Mouse (Mus musculus) kidney, adult 18-20 months (tissue): Measurements from ENCODE around the gene Garnl3.
"Not testable (repeated sequence)": the region's sequence is repeated elsewhere in the genome, so short reads cannot be mapped to it uniquely, and the experiment has no call there.

Source experiments
- DNase-seq: peaks from one replicate; pipeline ENCODE4 v3.0.0; 2021

The Garnl3 gene

GRCm38 (mm10) chr2:33154751-33155372, 23.4 kb upstream of the Garnl3 start:
- peak; percentile 84 for DNase-seq

DNA sequence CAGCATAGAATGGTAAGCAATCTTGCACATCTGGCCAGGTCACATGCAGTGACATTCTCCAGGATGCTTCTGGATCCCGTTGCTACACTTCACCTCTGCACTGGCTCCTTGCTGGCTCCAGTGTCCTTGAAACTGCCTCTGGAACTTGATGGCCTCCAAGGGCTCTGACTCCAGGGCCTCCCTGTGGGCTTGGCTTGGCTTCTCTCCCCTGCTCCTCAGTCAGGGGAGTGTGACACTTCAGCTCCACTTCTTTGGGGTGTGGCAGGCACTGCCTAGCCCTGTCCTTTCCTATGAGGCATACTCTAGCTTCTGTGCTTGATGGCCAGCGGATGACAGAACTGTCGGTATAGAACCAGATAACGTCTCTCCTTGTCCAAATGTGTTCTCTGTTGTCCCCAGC, 15.5 kb upstream of the Garnl3 start:
- DNase-seq = no peak

DNA sequence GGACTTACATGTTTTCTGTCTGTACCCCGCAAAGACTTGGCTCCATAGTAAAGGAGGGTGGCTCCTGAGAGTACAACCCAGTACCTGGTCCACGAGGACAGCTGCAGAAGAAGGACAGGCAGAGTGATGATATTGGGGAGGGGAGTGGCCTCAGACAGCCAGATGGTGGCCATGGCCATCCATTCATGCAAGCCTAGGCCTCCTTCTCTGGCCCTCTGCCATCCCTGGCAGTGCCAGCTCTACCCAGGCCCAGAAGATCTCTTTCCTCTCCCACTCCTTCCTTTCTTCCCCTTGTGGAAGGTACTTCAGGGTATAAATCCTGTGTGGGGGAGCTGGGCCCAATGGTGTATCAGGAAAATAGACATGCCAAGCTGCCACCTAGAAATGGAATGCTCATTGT, 11.8 kb upstream of the Garnl3 start:
- no peak for DNase-seq

GRCm38 (mm10) chr2:33138491-33138890, 7.0 kb upstream of the Garnl3 start:
- no peak for DNase-seq

GRCm38 (mm10) chr2:33137731-33138130, 6.3 kb upstream of the Garnl3 start:
- no peak for DNase-seq

GRCm38 (mm10) chr2:33137244-33137643, 5.8 kb upstream of the Garnl3 start:
- no peak for DNase-seq

- DNase-seq = no peak
Observed at GRCm38 (mm10) chr2:33136366-33136765, 4.9 kb upstream of the Garnl3 start.

- no peak for DNase-seq
Observed at GRCm38 (mm10) chr2:33134766-33135490, 3.5 kb upstream of the Garnl3 start.

DNA sequence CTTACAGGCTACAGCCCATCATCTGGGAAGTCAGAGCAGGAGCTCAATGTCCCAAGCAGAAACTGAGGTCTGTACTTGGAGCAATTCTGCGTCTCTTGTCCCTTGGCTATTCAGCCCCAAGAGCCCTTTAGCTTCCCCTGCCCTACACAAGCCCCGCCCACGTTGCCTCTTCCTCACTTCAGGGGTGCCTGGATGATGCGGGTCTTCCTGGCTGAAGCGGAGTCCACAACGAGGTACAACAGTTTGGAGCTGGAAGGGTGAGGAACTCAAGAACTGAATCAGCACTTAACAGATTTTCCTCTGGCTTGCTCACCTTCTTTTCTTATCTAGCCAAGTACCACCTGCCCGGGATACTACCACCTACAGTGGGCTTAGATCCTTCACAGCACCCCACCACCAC, 852 bp upstream of the Garnl3 start:
- no peak for DNase-seq

GRCm38 (mm10) chr2:33130526-33131483, 649 bp downstream of the Garnl3 start:
- peak; percentile 97 for DNase-seq

DNA sequence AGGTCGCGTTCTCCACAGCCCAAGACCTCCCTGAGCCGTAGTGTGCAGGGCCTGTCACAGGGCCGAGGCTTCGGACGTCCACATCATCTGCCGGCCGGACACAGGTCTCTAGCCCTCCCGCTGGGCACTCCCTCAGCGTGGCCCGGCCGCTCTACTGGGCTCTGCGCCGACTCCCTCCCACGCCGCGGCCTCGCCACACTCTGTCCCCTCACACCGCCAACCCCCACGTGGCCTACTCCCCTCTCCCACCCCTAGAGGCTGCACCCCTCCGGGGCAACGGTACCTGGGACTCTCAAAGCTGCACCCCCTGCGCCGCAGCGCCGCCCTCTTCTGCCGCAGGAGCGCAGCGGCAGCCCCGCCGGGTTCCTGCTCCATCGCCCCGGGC, 1.3 kb downstream of the Garnl3 start:
- no peak for DNase-seq

DNA sequence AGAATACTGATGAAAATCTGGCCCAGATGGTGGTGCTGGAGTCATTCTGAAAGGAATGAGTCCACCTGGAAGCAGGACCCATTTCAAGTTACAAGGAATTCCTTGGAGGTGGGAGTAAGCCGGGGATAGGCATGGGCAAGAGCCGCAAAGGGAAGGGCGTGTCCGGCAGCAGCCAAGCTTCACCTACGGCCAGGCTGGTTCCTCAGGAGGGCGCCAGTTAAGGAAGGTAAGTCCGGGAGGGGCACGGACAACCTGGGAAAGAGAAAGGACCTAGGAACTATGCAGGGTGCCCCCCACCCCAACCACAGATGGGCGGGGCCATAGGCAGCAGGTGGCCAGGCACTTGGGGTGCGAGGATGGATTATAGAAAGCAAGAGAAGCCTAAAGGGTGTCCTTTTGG, 1.8 kb downstream of the Garnl3 start:
- peak; percentile 9 for DNase-seq

DNA sequence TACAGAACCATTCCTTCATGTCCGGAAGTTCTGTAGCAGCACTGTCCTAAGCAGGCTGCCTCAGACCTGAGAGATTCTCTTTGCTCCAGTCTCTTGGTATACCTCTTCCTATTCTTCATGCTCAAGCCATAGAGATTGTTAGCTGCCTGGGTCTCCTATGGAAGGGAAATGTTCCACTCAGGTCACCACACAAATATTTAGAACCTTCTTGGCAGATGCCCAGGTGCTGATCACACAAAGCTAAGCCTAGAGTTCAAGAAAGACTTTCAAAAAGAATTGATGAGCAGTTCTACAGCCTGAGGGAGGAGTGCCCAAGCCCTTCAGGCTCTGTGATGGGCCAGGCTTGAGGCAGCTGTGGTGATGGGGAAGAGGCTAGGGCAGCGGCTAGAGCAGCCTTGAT, 2.4 kb downstream of the Garnl3 start:
- no peak for DNase-seq

DNA sequence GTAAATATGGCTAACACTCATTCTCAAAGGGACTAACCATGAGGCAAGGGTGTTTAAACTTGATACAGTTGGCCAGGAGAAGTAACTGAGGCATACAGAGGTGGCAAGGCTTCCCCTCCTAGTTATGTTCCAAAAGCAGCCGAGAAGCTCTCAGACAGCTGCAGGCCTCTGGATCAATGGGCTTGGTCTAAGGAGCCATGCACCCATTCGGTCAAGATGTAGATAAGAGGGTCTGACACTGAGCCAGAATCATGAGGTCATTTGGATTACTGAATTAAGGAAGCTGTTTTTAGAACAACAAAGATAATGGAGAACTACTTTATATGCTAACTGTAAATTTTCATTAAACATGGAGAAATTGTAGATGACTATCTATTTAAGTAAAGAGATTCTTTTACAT, 4.2 kb downstream of the Garnl3 start:
- no peak for DNase-seq

DNA sequence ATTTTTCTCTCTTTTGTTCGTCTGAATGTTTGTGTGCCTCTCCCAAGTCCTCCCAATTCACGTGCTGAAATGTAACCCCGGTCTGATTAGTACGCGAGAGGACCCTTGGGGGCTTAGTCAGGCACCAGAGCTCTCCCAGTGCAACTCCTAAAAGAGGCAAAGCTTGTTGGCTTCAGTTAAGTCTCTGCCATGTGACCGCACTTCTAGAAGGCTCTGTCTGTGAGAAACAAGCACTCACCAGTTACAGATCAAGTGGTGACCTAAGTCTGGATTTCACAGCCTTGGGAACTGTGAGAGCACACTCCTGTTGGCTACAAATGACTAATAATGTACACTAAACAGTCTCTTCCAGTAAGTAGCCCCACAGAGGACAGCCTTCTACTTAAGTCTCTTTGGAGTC, 8.6 kb downstream of the Garnl3 start:
- DNase-seq = no peak

DNA sequence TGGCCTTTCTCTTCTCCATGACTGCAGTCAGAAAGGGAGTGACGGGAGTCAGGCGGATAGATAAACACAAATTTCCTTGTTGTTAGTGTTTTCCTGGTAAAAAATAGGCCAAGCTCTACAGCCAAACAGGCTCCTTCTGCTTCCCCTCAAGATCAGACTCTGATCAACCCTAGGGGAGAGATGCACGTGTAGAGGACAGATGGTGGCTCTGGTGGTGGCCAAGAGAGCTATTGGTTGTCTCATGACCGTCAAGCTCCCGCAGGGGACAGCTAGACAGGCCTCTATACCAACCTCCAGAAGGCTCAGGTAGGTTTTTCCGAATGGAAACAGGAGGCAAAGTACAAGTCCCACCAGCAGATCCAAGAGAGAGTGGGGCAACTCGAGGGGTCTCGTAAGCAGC, 30.9 kb downstream of the Garnl3 start:
- no peak for DNase-seq

DNA sequence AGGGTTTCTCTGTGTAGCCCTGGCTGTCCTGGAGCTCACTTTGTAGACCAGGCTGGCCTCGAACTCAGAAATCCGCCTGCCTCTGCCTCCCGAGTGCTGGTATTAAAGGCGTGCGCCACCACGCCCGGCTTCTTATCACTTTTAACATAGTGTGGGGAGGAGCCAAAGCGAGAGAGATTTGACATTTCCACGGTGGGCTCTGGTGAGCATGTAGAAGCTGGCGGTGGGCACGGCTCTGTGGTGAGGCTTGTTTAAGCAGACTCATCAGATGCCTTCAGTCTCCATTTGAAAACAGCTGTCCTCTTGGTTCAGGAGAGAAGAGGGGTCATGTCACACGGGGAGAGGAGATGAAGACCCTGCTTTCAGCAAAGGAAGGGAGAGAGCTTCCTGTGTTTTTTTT, 34.1 kb downstream of the Garnl3 start:
- not testable (repeated sequence) for DNase-seq

- DNase-seq = no peak
Observed at GRCm38 (mm10) chr2:33095221-33095671, 36.2 kb downstream of the Garnl3 start.

GRCm38 (mm10) chr2:33090620-33091520, 40.6 kb downstream of the Garnl3 start:
- DNase-seq = no peak

GRCm38 (mm10) chr2:33090033-33090400, 41.4 kb downstream of the Garnl3 start:
- DNase-seq = not testable (repeated sequence)

DNA sequence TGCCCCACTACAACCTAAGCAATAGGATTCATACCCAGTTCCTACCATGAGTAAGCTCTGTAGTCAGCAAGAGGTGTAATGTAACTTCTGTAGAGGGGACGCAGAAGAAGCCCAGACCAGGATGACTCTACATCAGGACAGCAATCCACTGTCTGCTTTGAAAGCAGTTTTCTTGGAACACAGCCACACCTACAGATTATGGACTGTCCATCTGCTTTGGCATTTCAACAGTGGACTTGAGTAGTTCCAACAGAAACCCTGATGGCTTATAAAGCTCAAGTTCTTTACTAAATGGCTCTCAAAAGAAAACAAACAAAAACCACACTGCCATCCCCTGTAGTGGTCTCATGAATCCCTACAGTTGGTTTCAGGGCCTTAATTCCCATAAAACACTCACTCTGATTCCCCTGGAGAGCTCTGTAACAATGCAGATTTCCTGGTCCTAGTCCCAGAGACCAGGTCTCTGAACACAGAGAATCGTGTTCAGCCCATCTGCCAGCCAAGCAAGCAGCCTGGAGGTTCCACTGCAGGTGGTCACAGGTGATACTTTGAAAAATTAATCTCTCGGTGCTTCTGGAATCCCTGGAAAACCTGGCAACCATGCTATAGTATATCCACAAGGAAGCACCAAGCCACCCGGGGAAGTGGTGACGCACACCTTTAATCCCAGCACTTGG, 42.0 kb downstream of the Garnl3 start:
- no peak for DNase-seq
